Mouse (Mus musculus): ENCODE measurements around the gene Rasl12.

The Rasl12 gene

DNA sequence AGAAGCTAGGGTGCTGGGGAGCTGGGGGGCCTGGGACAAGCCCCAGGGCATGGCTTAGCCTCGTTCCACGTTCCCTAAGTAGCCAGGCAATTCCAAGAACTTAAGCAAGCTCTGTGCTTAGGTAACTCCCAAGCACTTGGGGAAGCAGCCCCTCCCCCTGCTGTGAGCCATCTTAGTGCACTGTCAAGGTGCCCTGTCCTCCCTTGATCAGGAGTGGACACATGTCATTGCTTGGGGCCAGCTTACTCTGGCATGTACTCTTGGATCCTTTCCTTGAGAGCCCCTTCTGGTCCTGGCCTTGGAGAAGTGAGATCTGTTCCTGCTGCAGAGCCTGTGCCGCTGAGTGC is 15.6 kb upstream of the Rasl12 start:
- H3K27me3 ChIP-seq (ENCODE audit: control insufficient read depth, insufficient read depth, low read length, poor library complexity, severe bottlenecking) = no peaks in the 10 kb centered on the region
- no peaks in the 10 kb centered on the region for H3K36me3 ChIP-seq (ENCODE audit: control insufficient read depth, insufficient read depth, low read length, poor library complexity, severe bottlenecking)
- DNase-seq (ENCODE audit: low read depth, low spot score) = no peak

DNA sequence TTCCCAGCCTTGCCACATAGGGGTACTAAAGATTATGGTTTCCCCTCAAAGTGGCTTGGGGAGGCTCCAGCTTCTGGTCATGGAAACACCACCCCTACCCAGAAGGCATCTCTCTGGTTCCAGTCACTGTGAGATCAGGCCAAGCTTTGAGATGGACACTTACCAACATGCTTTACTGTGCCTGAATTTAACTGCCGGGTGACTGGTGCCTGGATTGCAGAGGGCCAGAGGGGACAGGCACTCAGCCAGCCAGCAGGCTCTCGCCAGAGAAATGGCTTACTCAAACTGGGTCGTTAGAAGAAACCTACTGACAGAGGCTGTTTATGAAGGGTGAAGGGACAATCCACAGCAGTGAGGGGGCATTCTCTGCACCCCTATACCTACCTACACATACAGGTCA is 14.0 kb upstream of the Rasl12 start:
- no peaks in the 10 kb centered on the region for H3K36me3 ChIP-seq (ENCODE audit: control insufficient read depth, insufficient read depth, low read length, poor library complexity, severe bottlenecking)
- no peak for DNase-seq (ENCODE audit: low read depth, low spot score)
- H3K27me3 ChIP-seq (ENCODE audit: control insufficient read depth, insufficient read depth, low read length, poor library complexity, severe bottlenecking) = no peaks in the 10 kb centered on the region

DNA sequence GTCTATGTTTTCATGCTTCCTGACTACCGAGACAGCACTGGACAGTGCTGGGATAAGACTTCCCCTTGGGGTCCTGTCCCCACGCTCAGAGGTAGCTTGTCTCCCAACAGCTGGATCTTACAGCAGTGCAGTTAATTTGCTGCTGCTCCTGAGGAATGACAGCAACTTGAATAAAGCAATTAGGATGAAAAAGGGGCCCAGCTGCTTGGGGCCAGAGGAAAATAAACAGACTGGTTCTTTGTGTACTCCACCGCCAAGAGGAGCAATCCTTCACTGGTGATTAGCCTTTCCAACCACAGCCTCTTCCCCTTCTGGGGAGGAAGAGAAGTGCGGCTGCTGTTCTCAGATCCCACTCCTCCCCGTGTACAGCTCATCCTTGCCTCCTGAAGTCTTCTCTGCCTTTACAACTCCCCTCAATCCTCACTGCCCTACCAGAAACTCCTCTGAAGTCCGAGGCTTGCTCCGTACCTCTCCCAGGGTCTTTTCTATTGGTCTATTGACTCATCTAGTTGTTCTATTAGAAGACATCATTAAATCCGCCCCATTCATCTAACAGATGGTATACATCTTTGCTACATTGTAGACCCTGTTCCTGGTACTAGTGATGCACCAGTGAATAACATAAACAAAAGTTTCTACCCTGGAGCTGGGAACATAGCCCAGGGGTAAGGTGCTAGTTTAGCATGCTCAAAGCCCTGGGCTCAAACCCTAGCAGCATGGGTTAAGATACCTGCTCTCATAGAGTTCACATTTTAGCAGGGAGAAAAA is 11.7 kb upstream of the Rasl12 start:
- no peaks in the 10 kb centered on the region for H3K27me3 ChIP-seq (ENCODE audit: control insufficient read depth, insufficient read depth, low read length, poor library complexity, severe bottlenecking)

DNA sequence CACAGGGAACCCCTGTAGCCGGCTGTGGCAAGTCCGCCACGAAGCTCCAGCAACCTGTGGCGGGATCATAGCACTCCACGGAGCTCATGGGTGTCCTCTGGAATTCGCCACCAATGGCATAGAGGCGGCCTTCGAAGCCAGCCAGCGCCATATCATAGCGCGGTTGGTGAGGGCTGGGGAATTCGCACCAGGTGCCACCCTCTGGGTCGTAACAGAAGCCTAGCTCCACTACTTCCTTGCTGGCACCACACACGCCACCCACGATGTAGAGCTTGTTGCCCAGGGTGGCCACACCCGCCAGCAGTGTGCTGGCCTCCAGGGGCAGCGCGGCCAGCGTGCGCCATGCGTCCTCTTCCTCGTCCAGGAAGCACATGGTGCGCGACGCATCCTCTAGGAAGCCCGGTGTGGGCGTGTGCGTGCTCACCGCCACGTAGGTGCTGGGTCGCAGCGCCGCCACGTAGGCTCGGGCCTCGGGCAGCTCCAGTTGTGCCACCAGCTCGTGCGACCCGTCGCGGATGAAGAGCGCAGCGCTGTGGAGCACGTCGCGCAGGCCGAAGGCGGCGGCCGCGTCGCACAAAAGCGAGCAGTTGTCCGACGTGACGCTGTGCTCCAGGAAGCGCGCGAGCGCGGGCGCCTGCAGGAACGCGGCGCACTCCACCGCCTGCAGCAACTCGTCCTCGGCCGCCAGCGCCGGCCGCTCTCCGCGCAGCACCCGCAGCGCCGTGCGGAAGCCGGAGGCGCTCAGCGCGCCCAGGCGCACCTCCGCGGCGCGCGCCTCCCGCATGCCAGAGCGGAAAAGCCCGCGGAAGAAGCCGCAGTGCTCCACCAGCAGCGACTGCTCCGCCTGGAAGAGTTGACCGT is 7.3 kb upstream of the Rasl12 start:
- DNase-seq (ENCODE audit: low read depth, low spot score) = peak; percentile 4
- H3K36me3 ChIP-seq (ENCODE audit: control insufficient read depth, insufficient read depth, low read length, poor library complexity, severe bottlenecking) = no peaks in the 10 kb centered on the region
- H3K27me3 ChIP-seq (ENCODE audit: control insufficient read depth, insufficient read depth, low read length, poor library complexity, severe bottlenecking) = no peaks in the 10 kb centered on the region

More for the DNA sequence above, 11.7 kb upstream of the Rasl12 start:
- DNase-seq (ENCODE audit: low read depth, low spot score) = no peak
- H3K36me3 ChIP-seq (ENCODE audit: control insufficient read depth, insufficient read depth, low read length, poor library complexity, severe bottlenecking) = no peaks in the 10 kb centered on the region

DNA sequence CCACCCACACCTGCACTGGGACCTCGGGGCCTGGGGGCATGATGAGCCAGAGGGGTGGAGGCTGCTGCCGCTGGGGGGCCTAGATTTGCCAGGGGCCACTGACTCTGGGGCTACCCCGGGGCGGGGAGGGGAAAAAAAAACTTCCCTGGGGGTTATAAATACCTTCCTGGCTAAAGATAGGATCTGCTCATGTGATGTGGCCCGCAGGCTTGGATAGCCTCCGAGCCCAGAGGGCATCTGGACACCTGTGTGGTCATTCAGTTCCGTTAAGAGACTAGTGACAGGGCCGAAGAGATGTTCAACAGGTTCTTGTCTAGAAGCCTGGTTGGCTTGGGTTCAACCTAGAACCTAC is 6.7 kb upstream of the Rasl12 start, which contains the start of gene Kbtbd13:
Kbtbd13 (minus strand) TSS at position 40 of the 352 bp plus-strand sequence.
- no peak for DNase-seq (ENCODE audit: low read depth, low spot score)

DNA sequence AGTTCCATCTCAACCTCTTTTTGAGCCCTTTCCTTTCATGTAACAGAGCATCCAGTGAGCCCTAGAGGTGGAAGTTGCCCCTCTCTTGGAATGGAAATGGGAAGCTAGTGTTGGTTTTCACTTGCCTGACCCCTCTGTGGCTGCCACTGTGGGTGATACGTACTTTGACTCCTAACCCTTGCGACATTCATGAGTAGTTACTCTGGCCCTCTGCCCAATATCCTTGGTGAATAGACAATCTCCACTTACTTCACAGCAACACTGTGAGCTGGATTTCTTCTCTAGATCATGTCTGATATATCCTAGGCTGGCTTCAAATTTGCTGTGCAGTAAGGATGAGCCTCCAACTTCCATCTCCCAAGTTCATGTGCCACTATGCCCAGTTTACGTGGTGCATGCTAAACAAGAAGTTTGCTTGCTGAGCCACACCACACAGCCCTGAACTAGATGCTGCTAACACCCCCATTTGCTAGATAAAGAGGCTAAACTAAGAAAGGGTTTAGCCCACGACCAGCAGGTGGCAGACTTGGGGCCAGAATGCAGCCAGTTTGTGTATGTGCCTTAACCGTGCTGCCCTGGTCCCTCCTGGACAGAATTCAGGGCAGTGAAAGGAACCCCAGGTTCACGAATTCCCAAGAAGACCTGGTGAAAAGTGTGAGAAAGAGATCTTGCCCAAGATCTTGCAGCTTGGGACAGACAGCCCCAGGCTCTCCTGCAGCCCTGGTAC is 5.5 kb upstream of the Rasl12 start:
- DNase-seq (ENCODE audit: low read depth, low spot score) = peak; percentile 74
- Histone ChIP-seq H3K36me3 (ENCODE audit: control insufficient read depth, insufficient read depth, low read length, poor library complexity, severe bottlenecking) (no peaks in the 10 kb centered on the region), H3K27me3 (ENCODE audit: control insufficient read depth, insufficient read depth, low read length, poor library complexity, severe bottlenecking) (no peaks in the 10 kb centered on the region)

More for the DNA sequence above, 6.7 kb upstream of the Rasl12 start, which contains the start of gene Kbtbd13:
- Histone ChIP-seq H3K27me3 (ENCODE audit: control insufficient read depth, insufficient read depth, low read length, poor library complexity, severe bottlenecking) (no peaks in the 10 kb centered on the region), H3K36me3 (ENCODE audit: control insufficient read depth, insufficient read depth, low read length, poor library complexity, severe bottlenecking) (no peaks in the 10 kb centered on the region)

DNA sequence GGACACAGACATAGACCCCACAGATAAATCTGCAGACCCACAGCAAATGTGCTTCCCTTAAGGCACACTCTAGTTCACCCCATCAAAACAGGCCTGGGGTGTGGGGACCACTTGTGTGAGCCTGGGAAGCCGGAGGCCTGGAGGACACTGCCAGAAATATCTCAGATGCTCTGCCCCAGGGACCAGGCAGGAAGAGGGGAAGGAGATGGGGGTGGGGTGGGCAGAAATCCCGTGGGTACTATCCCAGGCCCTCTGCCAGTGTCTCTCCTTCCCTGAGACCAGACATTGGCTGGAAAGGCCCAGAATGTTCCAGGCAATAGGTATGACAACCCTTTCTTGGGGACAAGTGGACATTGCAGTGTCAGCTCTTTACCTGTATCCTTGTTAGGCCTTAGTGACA is 4.7 kb upstream of the Rasl12 start:
- H3K36me3 ChIP-seq (ENCODE audit: control insufficient read depth, insufficient read depth, low read length, poor library complexity, severe bottlenecking) = no peaks in the 10 kb centered on the region
- DNase-seq (ENCODE audit: low read depth, low spot score) = no peak
- no peaks in the 10 kb centered on the region for H3K27me3 ChIP-seq (ENCODE audit: control insufficient read depth, insufficient read depth, low read length, poor library complexity, severe bottlenecking)

DNA sequence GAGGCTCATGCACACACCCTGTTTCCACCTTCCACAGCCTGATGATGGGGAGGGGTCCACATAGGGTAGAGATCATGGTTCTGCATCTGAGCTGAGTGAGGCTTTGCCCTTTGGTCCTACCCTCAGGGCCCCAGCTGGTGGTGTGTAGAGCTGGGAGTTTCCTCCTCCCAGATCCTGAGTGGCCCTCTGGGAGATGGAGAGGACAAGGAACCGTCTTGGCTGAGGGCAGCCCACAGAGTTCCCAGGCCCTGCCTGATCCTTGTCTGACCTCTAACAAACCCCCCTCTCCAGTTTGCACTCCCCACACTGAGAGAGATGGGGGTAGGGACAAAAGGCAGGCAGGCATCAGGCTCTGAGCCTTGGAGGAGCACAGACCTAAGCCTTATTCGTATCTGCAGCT is 3.9 kb upstream of the Rasl12 start:
- H3K36me3 ChIP-seq (ENCODE audit: control insufficient read depth, insufficient read depth, low read length, poor library complexity, severe bottlenecking) = no peaks in the 10 kb centered on the region
- H3K27me3 ChIP-seq (ENCODE audit: control insufficient read depth, insufficient read depth, low read length, poor library complexity, severe bottlenecking) = no peaks in the 10 kb centered on the region
- DNase-seq (ENCODE audit: low read depth, low spot score) = no peak

DNA sequence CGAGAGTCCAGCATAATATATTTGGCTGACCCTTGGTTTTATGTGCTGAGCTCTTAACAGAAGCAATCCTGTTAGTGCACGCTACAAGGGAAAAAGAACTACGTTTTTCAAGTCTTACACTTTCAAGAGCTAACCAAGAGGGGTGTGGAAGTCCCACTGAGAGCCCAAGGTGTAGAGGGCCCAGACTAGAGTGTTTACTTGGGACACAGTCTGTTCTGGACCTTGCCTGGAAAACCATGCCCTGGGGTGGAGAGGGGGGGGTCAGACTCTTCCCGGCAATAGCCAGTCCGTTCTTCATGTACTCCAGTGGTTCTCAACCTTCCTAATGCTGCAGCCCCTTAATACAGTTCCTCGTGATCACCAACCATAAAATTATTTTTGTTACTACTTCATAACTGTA is 1.6 kb downstream of the Rasl12 start:
- DNase-seq (ENCODE audit: low read depth, low spot score) = no peak
- H3K27me3 ChIP-seq (ENCODE audit: control insufficient read depth, insufficient read depth, low read length, poor library complexity, severe bottlenecking) = no peaks in the 10 kb centered on the region
- no peaks in the 10 kb centered on the region for H3K36me3 ChIP-seq (ENCODE audit: control insufficient read depth, insufficient read depth, low read length, poor library complexity, severe bottlenecking)

DNA sequence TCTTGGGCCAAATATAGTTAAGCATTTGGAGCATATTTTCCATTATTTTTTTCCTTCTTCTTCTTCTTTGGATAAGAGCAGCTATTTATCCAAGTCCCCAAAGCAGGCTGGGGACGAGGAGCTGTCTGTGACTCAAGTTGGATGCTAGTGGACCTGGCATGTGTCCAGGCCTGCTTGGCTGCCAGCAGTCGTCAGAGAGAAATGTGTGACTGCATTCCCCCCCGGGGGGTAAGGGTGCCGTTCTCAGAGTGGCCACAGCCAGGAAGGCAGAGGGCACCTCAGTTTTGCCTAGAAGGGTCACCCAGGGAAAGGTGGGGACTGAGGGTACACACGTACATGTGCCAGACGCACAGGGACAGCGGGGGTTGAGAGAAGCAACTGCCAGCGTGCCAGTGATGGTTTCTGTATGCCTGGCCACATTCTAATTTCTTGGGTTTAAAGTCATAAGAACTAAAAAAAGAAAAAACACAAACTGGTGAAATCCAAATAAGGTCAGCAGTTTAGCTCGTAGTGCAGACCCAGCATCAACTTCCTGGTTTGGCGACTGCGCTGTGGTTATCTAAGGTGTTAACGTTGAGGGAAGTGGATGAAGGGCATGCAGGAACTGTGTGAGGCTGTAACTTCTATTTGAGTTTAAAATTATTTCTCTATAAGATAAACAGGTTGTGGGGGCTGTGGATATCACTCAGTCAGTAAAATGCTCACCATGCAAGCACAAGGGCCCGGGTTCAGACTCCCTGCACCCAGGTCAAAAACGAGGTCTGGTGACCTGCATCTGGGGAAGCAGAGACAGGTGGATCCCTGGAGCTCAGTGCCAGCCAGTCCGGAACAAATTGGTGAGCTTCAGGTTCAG is 6.3 kb downstream of the Rasl12 start:
- Histone ChIP-seq H3K36me3 (ENCODE audit: control insufficient read depth, insufficient read depth, low read length, poor library complexity, severe bottlenecking) (no peaks in the 10 kb centered on the region), H3K27me3 (ENCODE audit: control insufficient read depth, insufficient read depth, low read length, poor library complexity, severe bottlenecking) (no peaks in the 10 kb centered on the region)
- DNase-seq (ENCODE audit: low read depth, low spot score) = no peak

DNA sequence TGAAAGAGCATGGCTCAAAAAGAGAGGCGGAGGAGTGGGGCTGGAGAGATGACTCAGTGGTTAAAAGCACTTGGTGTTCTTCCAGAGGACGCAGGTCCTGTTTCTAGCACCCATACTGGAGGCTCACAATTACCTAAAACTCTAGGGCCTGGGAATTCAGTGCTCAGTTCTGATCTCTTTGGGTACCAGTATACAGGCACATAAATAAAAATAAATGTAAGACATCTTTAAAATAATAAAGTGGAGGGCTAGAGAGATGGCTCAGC is 6.8 kb downstream of the Rasl12 start:
- DNase-seq (ENCODE audit: low read depth, low spot score) = no peak
- no peaks in the 10 kb centered on the region for H3K27me3 ChIP-seq (ENCODE audit: control insufficient read depth, insufficient read depth, low read length, poor library complexity, severe bottlenecking)
- H3K36me3 ChIP-seq (ENCODE audit: control insufficient read depth, insufficient read depth, low read length, poor library complexity, severe bottlenecking) = no peaks in the 10 kb centered on the region

DNA sequence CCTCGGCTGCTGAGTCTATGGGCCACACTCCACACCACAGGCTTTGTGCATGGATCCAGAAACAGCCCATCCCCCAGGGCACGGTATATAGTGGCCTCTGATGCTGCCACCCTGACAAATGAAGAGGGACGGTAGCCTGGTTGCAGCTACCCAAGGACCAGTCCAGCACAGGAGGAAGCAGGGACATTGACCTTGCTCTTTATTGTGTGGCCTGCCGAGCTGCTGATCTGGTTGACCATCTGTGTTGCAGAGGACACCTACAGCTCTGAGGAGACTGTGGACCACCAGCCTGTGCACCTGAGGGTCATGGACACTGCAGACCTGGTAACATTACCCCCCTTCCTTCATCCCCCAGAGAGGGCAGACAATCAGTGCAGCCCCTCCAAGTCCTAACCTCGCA is 9.0 kb downstream of the Rasl12 start:
- H3K36me3 ChIP-seq (ENCODE audit: control insufficient read depth, insufficient read depth, low read length, poor library complexity, severe bottlenecking) = no peaks in the 10 kb centered on the region
- H3K27me3 ChIP-seq (ENCODE audit: control insufficient read depth, insufficient read depth, low read length, poor library complexity, severe bottlenecking) = no peaks in the 10 kb centered on the region
- DNase-seq (ENCODE audit: low read depth, low spot score) = no peak

DNA sequence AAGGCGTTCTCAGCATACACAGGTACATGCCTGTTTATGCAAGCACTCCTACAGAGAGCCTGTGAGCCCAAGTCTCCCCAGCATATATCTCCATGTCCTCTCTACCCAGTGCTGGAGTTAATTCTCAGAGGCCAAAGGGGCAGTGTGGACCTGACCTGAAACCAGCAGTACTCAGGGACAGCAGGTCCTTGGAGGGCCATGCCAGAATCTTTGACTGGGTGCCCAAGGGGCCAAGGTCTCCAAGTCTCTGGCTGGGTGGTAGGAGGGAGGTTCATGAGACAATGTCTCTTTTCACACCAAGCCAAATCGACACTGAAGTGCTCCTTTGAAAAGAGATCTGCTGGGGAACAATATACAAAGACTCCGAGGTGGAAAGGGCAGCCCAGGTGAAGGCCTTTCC is 9.6 kb downstream of the Rasl12 start:
- DNase-seq (ENCODE audit: low read depth, low spot score) = no peak
- H3K27me3 ChIP-seq (ENCODE audit: control insufficient read depth, insufficient read depth, low read length, poor library complexity, severe bottlenecking) = no peaks in the 10 kb centered on the region
- no peaks in the 10 kb centered on the region for H3K36me3 ChIP-seq (ENCODE audit: control insufficient read depth, insufficient read depth, low read length, poor library complexity, severe bottlenecking)

DNA sequence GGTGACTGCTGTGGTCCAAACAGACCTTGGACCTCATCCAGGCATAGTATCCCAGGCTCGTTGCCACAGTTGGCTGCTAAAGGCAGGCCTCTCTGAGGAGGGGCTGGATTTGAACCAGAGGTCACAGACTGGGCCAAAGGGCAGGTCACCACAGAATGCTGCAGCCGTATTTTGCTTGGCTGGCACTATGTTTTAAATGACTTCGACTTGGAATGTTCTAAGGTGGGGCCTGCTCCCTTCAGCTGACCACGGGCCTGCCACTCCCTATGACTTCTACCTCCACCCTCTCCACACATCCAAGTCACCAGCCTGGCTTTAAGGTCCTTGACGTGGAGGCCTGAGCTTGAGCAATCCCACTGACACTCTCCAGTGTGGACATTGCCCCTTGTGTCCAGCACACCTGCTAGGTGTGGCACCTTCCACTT is 10.6 kb downstream of the Rasl12 start:
- no peaks in the 10 kb centered on the region for H3K27me3 ChIP-seq (ENCODE audit: control insufficient read depth, insufficient read depth, low read length, poor library complexity, severe bottlenecking)
- DNase-seq (ENCODE audit: low read depth, low spot score) = no peak

More for the DNA sequence above, 10.6 kb downstream of the Rasl12 start:
- H3K36me3 ChIP-seq (ENCODE audit: control insufficient read depth, insufficient read depth, low read length, poor library complexity, severe bottlenecking) = no peaks in the 10 kb centered on the region
